Mouse (Mus musculus) C3H10T1/2 (cell line): ENCODE data around the gene Mrpl32. TPM values are rescaled to one million over a fixed set of nuclear protein-coding genes. Genes with fewer than 3 reads are reported as not detected.

Source experiments
- polyA plus RNA-seq, 2 experiments: library from polyadenylated mRNA; unstranded; fragments of >200 nt; fragmentation: generic; extraction: Trizol; gene quantifications; one replicate each; pipeline ENCODE4 v1.2.1; 2012; ENCODE audit warnings: missing spikeins in 2 of 2

The Mrpl32 gene
- 10 to 100 TPM; 15.2 to 24.1 TPM for polyA plus RNA-seq

GRCm38 (mm10) chr13:14612926-14613529, at the start of gene Mrpl32, which contains the start of gene Psma2:
Mrpl32 (minus strand) TSS chr13:14613165.
Psma2 (plus strand) TSS chr13:14613240.

GRCm38 (mm10) chr13:14629726-14630641, 17.0 kb upstream of the Mrpl32 start, which contains the start of gene AW209491:
AW209491 (plus strand) TSS chr13:14630154.

Other genes starting within 250 kb of the Mrpl32 start
- gene Hecw1, start 89.9 kb downstream of the Mrpl32 start, polyA plus RNA-seq, result under 1 TPM in 1 of 2 experiments, not detected in 1; 0.02 TPM
- 10 to 100 TPM; 57.7 to 68.8 TPM for gene Psma2, start 75 bp upstream of the Mrpl32 start, polyA plus RNA-seq
- 1 to 10 TPM; 1.1 to 7.4 TPM for gene AW209491, start 17.0 kb upstream of the Mrpl32 start, polyA plus RNA-seq